Mouse (Mus musculus) testis, adult 2 months (tissue): ENCODE results near the gene Grm7. TPM values are rescaled to one million over a fixed set of nuclear protein-coding genes. Genes with fewer than 3 reads are reported as not detected.

Source experiments
- H3K27ac ChIP-seq: fragments of 200-500 bp; 2 replicates; pipeline ENCODE4 v1.5.1; 2012; ENCODE audit warnings: low read depth, low read length; ENCODE audit not compliant: control insufficient read depth, insufficient read depth
- H3K27me3 ChIP-seq: fragments of 200-500 bp; 2 replicates; pipeline ENCODE4 v1.6.1; 2012; ENCODE audit warnings: mild to moderate bottlenecking, low read length, moderate library complexity; ENCODE audit not compliant: control insufficient read depth, insufficient read depth
- H3K36me3 ChIP-seq: fragments of 200-500 bp; 2 replicates; pipeline ENCODE4 v1.6.1; 2012; ENCODE audit warnings: mild to moderate bottlenecking, low read length; ENCODE audit not compliant: control insufficient read depth, insufficient read depth
- H3K4me1 ChIP-seq: fragments of 200-500 bp; 2 replicates; pipeline ENCODE4 v1.6.1; 2012; ENCODE audit warnings: low read length; ENCODE audit not compliant: control insufficient read depth, insufficient read depth
- H3K4me3 ChIP-seq: fragments of 200-500 bp; 2 replicates; pipeline ENCODE4 v1.5.1; 2012; ENCODE audit warnings: low read depth, mild to moderate bottlenecking, low read length, moderate library complexity, mixed read lengths; ENCODE audit not compliant: control insufficient read depth
- CTCF ChIP-seq: fragments of 200-500 bp; IDR thresholded peaks from 2 replicates; pipeline ENCODE4 v1.5.1; 2012; ENCODE audit warnings: low read depth, mild to moderate bottlenecking, inconsistent platforms, low read length, moderate library complexity; ENCODE audit not compliant: control insufficient read depth, insufficient read depth, insufficient replicate concordance
- POLR2A ChIP-seq: fragments of 200-500 bp; IDR thresholded peaks from 2 replicates; pipeline ENCODE4 v1.6.1; 2012; ENCODE audit warnings: low read depth, mild to moderate bottlenecking, inconsistent platforms, low read length, moderate library complexity; ENCODE audit not compliant: control insufficient read depth
- polyA plus RNA-seq: library from polyadenylated mRNA; depleted of rRNA; stranded (reverse); fragments of >200 nt; gene quantifications from 2 replicates; pipeline ENCODE4 v1.2.3, GENCODE M21; 2012

Gene Grm7
- polyA plus RNA-seq, 1 experiment = 0.58 TPM

- no peak overlapping the region for H3K4me3 ChIP-seq
- H3K27me3 ChIP-seq = no peaks in the 10 kb centered on the region
- H3K36me3 ChIP-seq = no peaks in the 10 kb centered on the region
- TF ChIP-seq CTCF (no peak), POLR2A (no peak)
- no peak overlapping the region for H3K27ac ChIP-seq
- no peaks in the 10 kb centered on the region for H3K4me1 ChIP-seq
Measured at GRCm38 (mm10) chr6:111161037-111161436, 515.7 kb downstream of the Grm7 start.

GRCm38 (mm10) chr6:111195333-111195732 is 550.0 kb downstream of the Grm7 start:
- no peak for TF ChIP-seq POLR2A
- no peak for TF ChIP-seq CTCF
- no peaks in the 10 kb centered on the region for H3K27me3 ChIP-seq
- no peaks in the 10 kb centered on the region for H3K36me3 ChIP-seq
- no peaks in the 10 kb centered on the region for H3K4me1 ChIP-seq
- H3K4me3 ChIP-seq = no peak overlapping the region
- H3K27ac ChIP-seq = no peak overlapping the region

- H3K27me3 ChIP-seq = no peaks in the 10 kb centered on the region
- H3K27ac ChIP-seq = no peak overlapping the region
- H3K4me3 ChIP-seq = no peak overlapping the region
- TF ChIP-seq POLR2A = no peak
- no peak for TF ChIP-seq CTCF
- H3K36me3 ChIP-seq = no peaks in the 10 kb centered on the region
- no peaks in the 10 kb centered on the region for H3K4me1 ChIP-seq
Measured at GRCm38 (mm10) chr6:111221083-111221729, 575.8 kb downstream of the Grm7 start.

GRCm38 (mm10) chr6:111255215-111255614 is 609.8 kb downstream of the Grm7 start:
- H3K4me3 ChIP-seq = no peak overlapping the region
- TF ChIP-seq POLR2A = no peak
- no peak for TF ChIP-seq CTCF
- no peaks in the 10 kb centered on the region for H3K4me1 ChIP-seq
- no peaks in the 10 kb centered on the region for H3K27me3 ChIP-seq
- H3K36me3 ChIP-seq = no peaks in the 10 kb centered on the region
- H3K27ac ChIP-seq = no peak overlapping the region

GRCm38 (mm10) chr6:111256939-111257338 is 611.6 kb downstream of the Grm7 start:
- Histone ChIP-seq H3K4me1 (no peaks in the 10 kb centered on the region), H3K27ac (no peak overlapping the region), H3K27me3 (no peaks in the 10 kb centered on the region), H3K4me3 (no peak overlapping the region), H3K36me3 (no peaks in the 10 kb centered on the region)
- TF ChIP-seq POLR2A (no peak), CTCF (no peak)

- Histone ChIP-seq H3K27ac (no peak overlapping the region), H3K27me3 (no peaks in the 10 kb centered on the region), H3K4me1 (no peaks in the 10 kb centered on the region), H3K36me3 (no peaks in the 10 kb centered on the region), H3K4me3 (no peak overlapping the region)
- TF ChIP-seq CTCF = no peak
- no peak for TF ChIP-seq POLR2A
Measured at GRCm38 (mm10) chr6:111258256-111258655, 612.9 kb downstream of the Grm7 start.

GRCm38 (mm10) chr6:111261181-111261580 is 615.8 kb downstream of the Grm7 start:
- no peaks in the 10 kb centered on the region for H3K4me1 ChIP-seq
- no peak overlapping the region for H3K4me3 ChIP-seq
- H3K27me3 ChIP-seq = no peaks in the 10 kb centered on the region
- TF ChIP-seq POLR2A (no peak), CTCF (no peak)
- no peaks in the 10 kb centered on the region for H3K36me3 ChIP-seq
- H3K27ac ChIP-seq = no peak overlapping the region
